Mouse (Mus musculus): ENCODE data around the gene Kcnn3. TPM values are rescaled to one million over a fixed set of nuclear protein-coding genes. Genes with fewer than 3 reads are reported as not detected.
A peak's percentile ranks its signal among the peaks of the same experiment; 100 is the strongest.

Kcnn3 gene
- polyA plus RNA-seq, 1 experiment from 2014 or later, result 8.2 TPM

DNA sequence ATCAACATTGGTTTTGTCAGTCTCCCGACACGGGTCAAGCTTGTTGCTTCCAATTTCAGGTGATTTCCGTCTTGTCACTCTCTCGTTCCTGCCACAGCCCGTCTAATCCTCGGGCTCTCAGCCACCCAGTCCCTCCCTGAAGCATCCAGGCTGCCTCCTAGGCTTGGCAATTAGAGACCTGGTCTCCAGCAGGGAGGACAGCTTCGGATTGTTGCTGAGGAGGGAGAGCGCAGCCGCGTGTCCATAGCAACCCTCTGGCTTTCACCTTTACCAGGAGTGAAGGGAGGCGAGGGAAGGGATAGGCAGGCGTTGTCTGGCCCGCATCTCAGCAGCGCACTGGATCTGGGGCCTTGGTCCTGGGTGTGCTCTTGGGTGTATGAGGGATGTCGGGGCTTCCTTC is 8.6 kb upstream of the Kcnn3 start:
- 9% methylated on average over 15 of the region's 15 CpGs for WGBS
- H3K9me3 ChIP-seq (ENCODE audit: control insufficient read depth, low read length), result no peaks in the 10 kb centered on the region
- ATAC-seq, result peak; percentile 50
- no peaks in the 10 kb centered on the region; the same call in 1 of the 2 replicates for H3K27me3 ChIP-seq (replicated peaks; ENCODE audit: control insufficient read depth, insufficient read depth, low read length)
- H3K27ac ChIP-seq (ENCODE audit: low read length), result no peak overlapping the region
- peaks cover 7% of the 10 kb centered on the region for H3K4me1 ChIP-seq (replicated peaks; ENCODE audit: control insufficient read depth, insufficient read depth, low read length)
- 0 out of 2 replicates have a peak overlapping the region, but pooled peaks have one; percentile 36 for H3K9ac ChIP-seq (replicated peaks; ENCODE audit: low read depth, low read length)
- H3K36me3 ChIP-seq (ENCODE audit: control insufficient read depth, insufficient read depth), result no peaks in the 10 kb centered on the region
- peak overlapping the region; percentile 32 for H3K4me2 ChIP-seq (ENCODE audit: low read length)
- no peak overlapping the region for H3K4me3 ChIP-seq (replicated peaks; ENCODE audit: low read length)

DNA sequence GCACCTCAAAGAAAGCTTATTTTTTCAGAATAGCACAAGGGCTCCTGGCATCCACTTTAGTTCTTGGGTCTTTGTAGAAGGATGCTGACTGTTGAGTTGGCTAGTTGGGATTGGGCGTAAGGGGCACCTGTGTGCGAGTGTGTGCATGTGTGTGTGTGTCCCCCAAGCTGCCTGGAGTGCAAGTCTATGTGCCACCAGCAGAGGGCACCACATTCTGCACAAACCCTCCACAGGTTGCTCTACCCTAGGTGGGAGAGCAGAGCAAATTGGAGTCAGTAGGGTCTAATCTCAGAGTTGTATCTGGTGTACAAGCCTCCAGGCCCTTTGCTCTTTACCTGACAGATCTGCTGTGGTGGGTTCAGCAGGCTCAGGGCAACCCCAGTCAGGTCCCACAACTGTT is 7.7 kb upstream of the Kcnn3 start:
- WGBS, result 95% methylated on average over 2 of the region's 2 CpGs
- ATAC-seq, result no peak
- Histone ChIP-seq H3K4me2 (ENCODE audit: low read length) (no peak overlapping the region), H3K36me3 (ENCODE audit: control insufficient read depth, insufficient read depth) (no peaks in the 10 kb centered on the region), H3K9me3 (ENCODE audit: control insufficient read depth, low read length) (peaks cover 3% of the 10 kb centered on the region; the same call in 1 of the 2 replicates), H3K27ac (ENCODE audit: low read length) (no peak overlapping the region), H3K4me1 (replicated peaks; ENCODE audit: control insufficient read depth, insufficient read depth, low read length) (peaks cover 7% of the 10 kb centered on the region), H3K9ac (replicated peaks; ENCODE audit: low read depth, low read length) (no peak overlapping the region), H3K4me3 (replicated peaks; ENCODE audit: low read length) (no peak overlapping the region), H3K27me3 (replicated peaks; ENCODE audit: control insufficient read depth, insufficient read depth, low read length) (no peaks in the 10 kb centered on the region; the same call in 1 of the 2 replicates)

GRCm38 (mm10) chr3:89515444-89515843 is 4.5 kb upstream of the Kcnn3 start:
- H3K9ac ChIP-seq (replicated peaks; ENCODE audit: low read depth, low read length), result no peak overlapping the region
- ATAC-seq, result no peak
- H3K4me2 ChIP-seq (ENCODE audit: low read length), result no peak overlapping the region
- peaks cover 10% of the 10 kb centered on the region for H3K4me1 ChIP-seq (replicated peaks; ENCODE audit: control insufficient read depth, insufficient read depth, low read length)
- WGBS, result 77% methylated on average over 11 of the region's 11 CpGs
- H3K36me3 ChIP-seq (ENCODE audit: control insufficient read depth, insufficient read depth), result no peaks in the 10 kb centered on the region
- peaks cover 3% of the 10 kb centered on the region; the same call in 1 of the 2 replicates for H3K9me3 ChIP-seq (ENCODE audit: control insufficient read depth, low read length)
- H3K4me3 ChIP-seq (replicated peaks; ENCODE audit: low read length), result no peak overlapping the region
- no peak overlapping the region for H3K27ac ChIP-seq (ENCODE audit: low read length)
- H3K27me3 ChIP-seq (replicated peaks; ENCODE audit: control insufficient read depth, insufficient read depth, low read length), result no peaks in the 10 kb centered on the region

DNA sequence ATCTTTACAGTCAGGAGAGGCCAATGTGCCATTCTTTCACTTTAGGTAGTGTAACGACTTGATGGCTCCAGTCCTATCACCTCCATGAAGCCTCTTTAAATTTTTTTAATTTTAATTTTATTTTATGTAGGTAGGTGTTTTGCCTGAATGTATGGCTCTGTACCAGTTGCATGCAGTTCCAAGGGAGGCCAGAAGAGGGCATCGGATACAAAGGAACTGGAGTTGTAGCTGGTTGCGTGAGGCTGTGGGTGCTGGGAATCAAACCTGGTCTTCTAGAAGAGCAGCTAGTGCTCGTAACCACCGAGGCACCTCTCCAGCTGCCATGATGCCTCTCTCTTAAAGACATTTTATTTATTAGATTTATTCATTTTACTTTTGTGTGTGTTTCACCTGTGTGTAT is 3.6 kb upstream of the Kcnn3 start:
- H3K4me2 ChIP-seq (ENCODE audit: low read length), result no peak overlapping the region
- H3K9me3 ChIP-seq (ENCODE audit: control insufficient read depth, low read length), result peaks cover 3% of the 10 kb centered on the region; the same call in 1 of the 2 replicates
- ATAC-seq, result no peak
- peaks cover 14% of the 10 kb centered on the region for H3K4me1 ChIP-seq (replicated peaks; ENCODE audit: control insufficient read depth, insufficient read depth, low read length)
- H3K27ac ChIP-seq (ENCODE audit: low read length), result no peak overlapping the region
- H3K36me3 ChIP-seq (ENCODE audit: control insufficient read depth, insufficient read depth), result no peaks in the 10 kb centered on the region
- H3K4me3 ChIP-seq (replicated peaks; ENCODE audit: low read length), result no peak overlapping the region
- H3K9ac ChIP-seq (replicated peaks; ENCODE audit: low read depth, low read length), result no peak overlapping the region
- WGBS, result 96% methylated on average over 5 of the region's 5 CpGs
- H3K27me3 ChIP-seq (replicated peaks; ENCODE audit: control insufficient read depth, insufficient read depth, low read length), result no peaks in the 10 kb centered on the region

- Histone ChIP-seq H3K4me3 (replicated peaks; ENCODE audit: low read length) (peak overlapping the region; percentile 62), H3K4me1 (replicated peaks; ENCODE audit: control insufficient read depth, insufficient read depth, low read length) (peaks cover 45% of the 10 kb centered on the region), H3K27me3 (replicated peaks; ENCODE audit: control insufficient read depth, insufficient read depth, low read length) (no peaks in the 10 kb centered on the region), H3K9ac (replicated peaks; ENCODE audit: low read depth, low read length) (peak overlapping the region; percentile 67), H3K9me3 (ENCODE audit: control insufficient read depth, low read length) (peaks cover 3% of the 10 kb centered on the region; the same call in 1 of the 2 replicates), H3K27ac (ENCODE audit: low read length) (peak overlapping the region; percentile 56), H3K4me2 (ENCODE audit: low read length) (peak overlapping the region; percentile 94), H3K36me3 (ENCODE audit: control insufficient read depth, insufficient read depth) (no peaks in the 10 kb centered on the region)
- ATAC-seq, result peak; percentile 24
- 2% methylated on average over 25 of the region's 25 CpGs for WGBS
Measured at GRCm38 (mm10) chr3:89520618-89521502, 896 bp downstream of the Kcnn3 start.

DNA sequence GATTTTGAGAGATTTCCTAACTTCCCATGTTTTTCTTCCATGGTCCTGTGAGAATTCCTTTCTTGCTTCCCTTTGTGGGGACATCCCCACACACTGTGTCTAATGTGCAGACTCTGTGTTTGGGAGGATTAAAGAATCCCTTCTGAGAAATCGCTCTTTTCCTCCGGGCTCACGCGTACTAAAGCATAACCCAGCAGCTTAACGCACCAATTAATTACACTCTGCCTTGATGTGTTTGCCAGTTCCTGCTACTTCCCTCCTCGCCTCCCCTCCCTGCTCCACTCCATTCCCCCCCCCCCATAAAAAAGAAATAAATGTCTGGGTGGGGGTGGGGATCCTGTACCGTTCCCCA is 1.5 kb downstream of the Kcnn3 start:
- peak overlapping the region; percentile 6; the same call in 1 of the 2 replicates for H3K27ac ChIP-seq (ENCODE audit: low read length)
- peaks cover 51% of the 10 kb centered on the region for H3K4me1 ChIP-seq (replicated peaks; ENCODE audit: control insufficient read depth, insufficient read depth, low read length)

GRCm38 (mm10) chr3:89522450-89523128 is 2.6 kb downstream of the Kcnn3 start:
- peak overlapping the region; percentile 39 for H3K27ac ChIP-seq (ENCODE audit: low read length)
- H3K4me1 ChIP-seq (replicated peaks; ENCODE audit: control insufficient read depth, insufficient read depth, low read length), result peaks cover 57% of the 10 kb centered on the region
- H3K9ac ChIP-seq (replicated peaks; ENCODE audit: low read depth, low read length), result peak overlapping the region; percentile 67
- no peaks in the 10 kb centered on the region for H3K27me3 ChIP-seq (replicated peaks; ENCODE audit: control insufficient read depth, insufficient read depth, low read length)
- no peaks in the 10 kb centered on the region for H3K9me3 ChIP-seq (ENCODE audit: control insufficient read depth, low read length)
- 16% methylated on average over 6 of the region's 6 CpGs for WGBS
- H3K36me3 ChIP-seq (ENCODE audit: control insufficient read depth, insufficient read depth), result no peaks in the 10 kb centered on the region
- ATAC-seq, result no peak
- peak overlapping the region; percentile 94 for H3K4me2 ChIP-seq (ENCODE audit: low read length)
- H3K4me3 ChIP-seq (replicated peaks; ENCODE audit: low read length), result peak overlapping the region; percentile 62

More for the DNA sequence above, 1.5 kb downstream of the Kcnn3 start:
- no peak for ATAC-seq
- Histone ChIP-seq H3K4me2 (ENCODE audit: low read length) (peak overlapping the region; percentile 94), H3K9me3 (ENCODE audit: control insufficient read depth, low read length) (peaks cover 3% of the 10 kb centered on the region; the same call in 1 of the 2 replicates), H3K36me3 (ENCODE audit: control insufficient read depth, insufficient read depth) (no peaks in the 10 kb centered on the region), H3K27me3 (replicated peaks; ENCODE audit: control insufficient read depth, insufficient read depth, low read length) (no peaks in the 10 kb centered on the region), H3K9ac (replicated peaks; ENCODE audit: low read depth, low read length) (peak overlapping the region; percentile 67), H3K4me3 (replicated peaks; ENCODE audit: low read length) (peak overlapping the region; percentile 62)
- WGBS, result 2% methylated on average over 7 of the region's 7 CpGs

- Histone ChIP-seq H3K9me3 (ENCODE audit: control insufficient read depth, low read length) (no peaks in the 10 kb centered on the region), H3K4me3 (replicated peaks; ENCODE audit: low read length) (no peak overlapping the region), H3K27ac (ENCODE audit: low read length) (no peak overlapping the region), H3K4me1 (replicated peaks; ENCODE audit: control insufficient read depth, insufficient read depth, low read length) (peaks cover 47% of the 10 kb centered on the region), H3K9ac (replicated peaks; ENCODE audit: low read depth, low read length) (0 out of 2 replicates have a peak overlapping the region, but pooled peaks have one; percentile 12), H3K4me2 (ENCODE audit: low read length) (peak overlapping the region; percentile 33), H3K36me3 (ENCODE audit: control insufficient read depth, insufficient read depth) (no peaks in the 10 kb centered on the region), H3K27me3 (replicated peaks; ENCODE audit: control insufficient read depth, insufficient read depth, low read length) (no peaks in the 10 kb centered on the region)
- peak; percentile 3; the same call in 1 of the 2 replicates for ATAC-seq
- 49% methylated on average over 17 of the region's 17 CpGs for WGBS
Measured at GRCm38 (mm10) chr3:89526298-89527090, 6.5 kb downstream of the Kcnn3 start.
